Mouse (Mus musculus) stomach, postnatal 0 days (tissue): ENCODE measurements around the gene Hypm. TPM values are rescaled to one million over a fixed set of nuclear protein-coding genes. Genes with fewer than 3 reads are reported as not detected.

Experiments used
- ATAC-seq: fragments of 200-750 bp; cut with Nextera tagmentation; 2 replicates; pipeline ENCODE4 v1.8.0; 2017; ENCODE audit not compliant: low FRiP score, low TSS enrichment
- DNase-seq: peaks from one replicate; pipeline ENCODE4 v3.0.0-alpha.2; 2016; ENCODE audit warnings: low spot score
- H3K27ac ChIP-seq: fragments of 300-500 bp; sonication (generic); replicated peaks from 2 replicates; pipeline ENCODE4 v1.5.1; 2014; ENCODE audit warnings: mild to moderate bottlenecking, control low read depth
- H3K27me3 ChIP-seq: fragments of 300-500 bp; sonication (generic); 2 replicates; pipeline ENCODE4 v1.6.1; 2014; ENCODE audit warnings: low read length; ENCODE audit not compliant: control insufficient read depth, insufficient read depth
- H3K36me3 ChIP-seq: fragments of 300-500 bp; sonication (generic); 2 replicates; pipeline ENCODE4 v1.6.1; 2014; ENCODE audit warnings: low read length, mixed read lengths; ENCODE audit not compliant: control insufficient read depth, insufficient read depth
- H3K4me1 ChIP-seq: fragments of 300-500 bp; sonication (generic); replicated peaks from 2 replicates; pipeline ENCODE4 v1.6.1; 2014; ENCODE audit warnings: antibody characterized with exemption; ENCODE audit not compliant: control insufficient read depth, insufficient read depth
- H3K4me2 ChIP-seq: fragments of 300-500 bp; sonication (generic); replicated peaks from 2 replicates; pipeline ENCODE4 v1.6.1; 2014; ENCODE audit warnings: low read depth, mild to moderate bottlenecking, control low read depth, moderate library complexity
- H3K4me3 ChIP-seq: fragments of 300-500 bp; sonication (generic); 2 replicates; pipeline ENCODE4 v1.5.1; 2014; ENCODE audit warnings: low read depth, low read length, control low read depth
- H3K9ac ChIP-seq: fragments of 300-500 bp; sonication (generic); 2 replicates; pipeline ENCODE4 v1.6.1; 2014; ENCODE audit warnings: mild to moderate bottlenecking, low read length, control low read depth, mixed read lengths
- H3K9me3 ChIP-seq: fragments of 300-500 bp; sonication (generic); 2 replicates; pipeline ENCODE4 v1.6.1; 2016; ENCODE audit warnings: low read length; ENCODE audit not compliant: control insufficient read depth
- CTCF ChIP-seq: IDR thresholded peaks from 2 replicates; pipeline ENCODE4 v1.5.1; 2016; ENCODE audit warnings: antibody characterized with exemption, low read depth, mild to moderate bottlenecking, moderate library complexity
- EP300 ChIP-seq: optimal IDR thresholded peaks from 2 replicates; pipeline ENCODE3; 2016; ENCODE audit warnings: antibody characterized with exemption
- WGBS: fragments of 180-500 bp; shearing (Covaris S2); extraction: QIAGEN DNeasy Blood & Tissue Kit; methylation state at CpG from one replicate; pipeline ENCODE4 v1.1.7; 2014; 5-methylcytosine and 5-hydroxymethylcytosine counted together
- polyA plus RNA-seq: library from polyadenylated mRNA; unstranded; fragments of >200 nt; fragmentation: Nextera tagmentation; extraction: Ambion mirVana; gene quantifications from 2 replicates; pipeline ENCODE4 v1.2.1, GENCODE M21; 2015

The Hypm gene
- not detected in 2 replicates for polyA plus RNA-seq

- Histone ChIP-seq H3K27ac (no peak within 1 kb of the TSS), H3K4me1 (no peaks in the 10 kb centered on the region), H3K4me3 (no peak within 1 kb of the TSS), H3K4me2 (no peak within 1 kb of the TSS), H3K9ac (no peak within 1 kb of the TSS), H3K9me3 (no peaks in the 10 kb centered on the region), H3K36me3 (no peaks in the 10 kb centered on the region), H3K27me3 (no peaks in the 10 kb centered on the region)
- 81% methylated on average over 3 of the region's 3 CpGs for WGBS
- TF ChIP-seq CTCF, result no peak
- TF ChIP-seq EP300, result no peak
- no peak for DNase-seq
- no peak for ATAC-seq
Measured at GRCm38 (mm10) chrX:9846628-9847027, at the start of gene Hypm. Gene Hypm (plus strand): TSS chrX:9846928.

GRCm38 (mm10) chrX:9810101-9810500 is 36.6 kb upstream of the Hypm start:
- 69% methylated on average over 1 of the region's 1 CpGs for WGBS
- H3K36me3 ChIP-seq, result no peaks in the 10 kb centered on the region
- H3K4me1 ChIP-seq, result no peaks in the 10 kb centered on the region
- H3K27ac ChIP-seq, result no peak overlapping the region
- no peaks in the 10 kb centered on the region for H3K27me3 ChIP-seq
- H3K4me3 ChIP-seq, result no peak overlapping the region
- no peak for DNase-seq
- ATAC-seq, result no peak
- no peaks in the 10 kb centered on the region for H3K9me3 ChIP-seq
- TF ChIP-seq CTCF (no peak), EP300 (no peak)
- H3K4me2 ChIP-seq, result no peak overlapping the region
- H3K9ac ChIP-seq, result no peak overlapping the region

GRCm38 (mm10) chrX:9812469-9812868 is 34.3 kb upstream of the Hypm start:
- no peaks in the 10 kb centered on the region for H3K27me3 ChIP-seq
- ATAC-seq (peak; percentile 57; the same call in 1 of the 2 replicates), DNase-seq (no peak)
- H3K9ac ChIP-seq, result no peak overlapping the region
- H3K4me3 ChIP-seq, result no peak overlapping the region
- H3K4me2 ChIP-seq, result no peak overlapping the region
- no peaks in the 10 kb centered on the region for H3K4me1 ChIP-seq
- H3K9me3 ChIP-seq, result no peaks in the 10 kb centered on the region
- TF ChIP-seq CTCF (no peak), EP300 (no peak)
- H3K27ac ChIP-seq, result no peak overlapping the region
- no peaks in the 10 kb centered on the region for H3K36me3 ChIP-seq

GRCm38 (mm10) chrX:9834779-9835178 is 11.9 kb upstream of the Hypm start:
- TF ChIP-seq CTCF (peak; percentile 19; the same call in 1 of the 2 replicates), EP300 (no peak)
- Histone ChIP-seq H3K4me2 (no peak overlapping the region), H3K27me3 (no peaks in the 10 kb centered on the region), H3K27ac (no peak overlapping the region), H3K4me1 (no peaks in the 10 kb centered on the region), H3K4me3 (no peak overlapping the region), H3K9ac (no peak overlapping the region), H3K36me3 (no peaks in the 10 kb centered on the region), H3K9me3 (no peaks in the 10 kb centered on the region)
- WGBS, result 64% methylated on average over 2 of the region's 2 CpGs
- ATAC-seq, result no peak
- no peak for DNase-seq

GRCm38 (mm10) chrX:9849403-9849802 is 2.7 kb downstream of the Hypm start, which contains the start of gene H2al3:
Gene H2al3 (plus strand): TSS chrX:9849703.
- WGBS, result 67% methylated on average over 1 of the region's 1 CpGs
- Histone ChIP-seq H3K9me3 (no peaks in the 10 kb centered on the region), H3K27ac (no peak within 1 kb of the TSS), H3K36me3 (no peaks in the 10 kb centered on the region), H3K27me3 (no peaks in the 10 kb centered on the region), H3K9ac (no peak within 1 kb of the TSS), H3K4me1 (no peaks in the 10 kb centered on the region), H3K4me2 (no peak within 1 kb of the TSS), H3K4me3 (no peak within 1 kb of the TSS)
- no peak for TF ChIP-seq EP300
- no peak for TF ChIP-seq CTCF
- ATAC-seq, result no peak
- no peak for DNase-seq

GRCm38 (mm10) chrX:9861859-9862258 is 15.1 kb downstream of the Hypm start:
- no peak overlapping the region for H3K9ac ChIP-seq
- H3K4me3 ChIP-seq, result no peak overlapping the region
- no peaks in the 10 kb centered on the region for H3K36me3 ChIP-seq
- H3K9me3 ChIP-seq, result no peaks in the 10 kb centered on the region
- TF ChIP-seq CTCF (no peak), EP300 (no peak)
- DNase-seq, result no peak
- no peaks in the 10 kb centered on the region for H3K4me1 ChIP-seq
- H3K27me3 ChIP-seq, result no peaks in the 10 kb centered on the region
- peak; percentile 66; the same call in 1 of the 2 replicates for ATAC-seq
- WGBS, result 61% methylated on average over 2 of the region's 2 CpGs
- no peak overlapping the region for H3K4me2 ChIP-seq
- no peak overlapping the region for H3K27ac ChIP-seq
